Mouse (Mus musculus): ENCODE results near the gene Jak1. TPM values are rescaled to one million over a fixed set of nuclear protein-coding genes. Genes with fewer than 3 reads are reported as not detected.
A peak's percentile ranks its signal among the peaks of the same experiment; 100 is the strongest.

Gene Jak1
- polyA plus RNA-seq, 1 experiment from 2014 or later = 85.0 TPM

DNA sequence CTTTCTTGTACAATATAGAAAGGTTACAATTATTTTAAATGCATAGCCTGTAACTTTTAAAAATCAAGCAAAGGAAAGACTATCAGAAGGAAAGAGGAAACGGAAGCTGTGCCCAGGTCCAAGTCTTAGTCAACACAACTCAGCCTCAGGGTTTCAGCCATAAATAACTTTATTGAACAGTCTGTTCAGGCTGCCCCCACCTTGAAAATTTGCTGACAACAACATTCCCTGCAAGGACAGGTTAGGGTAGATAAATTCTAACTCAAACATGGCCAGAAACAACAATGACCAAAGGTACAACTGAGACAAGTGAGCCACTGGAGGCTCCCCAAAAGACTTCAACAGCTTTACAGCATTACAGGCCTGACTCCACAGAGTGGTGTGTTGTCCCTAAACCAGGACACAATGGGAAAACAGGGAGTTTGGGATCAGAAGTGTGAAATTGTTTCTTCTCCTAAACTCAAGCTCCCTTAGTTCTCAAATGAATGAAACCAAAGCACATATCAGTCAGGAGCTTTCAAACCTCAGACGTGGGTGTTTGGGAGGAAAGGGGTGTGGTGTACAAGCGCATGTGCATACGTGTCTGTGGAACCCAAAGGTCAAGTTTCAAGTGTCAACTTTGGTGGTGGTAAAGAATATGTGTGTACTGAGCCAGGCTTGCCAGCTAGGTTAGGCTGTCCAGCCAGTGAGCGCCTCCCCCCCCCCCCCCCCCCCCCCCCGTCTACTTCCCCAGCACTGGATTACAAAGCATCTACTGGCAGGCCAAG lies 14.9 kb downstream of the Jak1 start:
- no peak; the same call in 1 of the 2 replicates for ATAC-seq (ENCODE audit: insufficient read depth)
- Histone ChIP-seq H3K4me2 (no peak overlapping the region), H3K4me3 (ENCODE audit: low read depth, low read length) (no peak overlapping the region), H3K36me3 (ENCODE audit: insufficient read depth) (no peaks in the 10 kb centered on the region), H3K27ac (ENCODE audit: low read depth) (no peak overlapping the region), H3K9me3 (ENCODE audit: low read depth, low read length) (no peaks in the 10 kb centered on the region), H3K9ac (no peak overlapping the region), H3K27me3 (ENCODE audit: insufficient read depth, low read length) (no peaks in the 10 kb centered on the region), H3K4me1 (ENCODE audit: insufficient read depth) (peaks cover 10% of the 10 kb centered on the region)
- WGBS = 50% methylated on average over 4 of the region's 6 CpGs
- no peak for TF ChIP-seq CTCF (IDR thresholded peaks at IDR 0.05; ENCODE audit: low read depth)
- DNase-seq = no peak

- H3K27ac ChIP-seq (ENCODE audit: low read depth) = no peak overlapping the region
- WGBS = 59% methylated on average over 2 of the region's 2 CpGs
- no peaks in the 10 kb centered on the region for H3K27me3 ChIP-seq (ENCODE audit: insufficient read depth, low read length)
- H3K4me3 ChIP-seq (ENCODE audit: low read depth, low read length) = no peak overlapping the region
- no peak for TF ChIP-seq CTCF (IDR thresholded peaks at IDR 0.05; ENCODE audit: low read depth)
- peaks cover 5% of the 10 kb centered on the region; the same call in 1 of the 2 replicates for H3K4me1 ChIP-seq (ENCODE audit: insufficient read depth)
- DNase-seq = no peak
- no peak for ATAC-seq (ENCODE audit: insufficient read depth)
- H3K36me3 ChIP-seq (ENCODE audit: insufficient read depth) = no peaks in the 10 kb centered on the region
- H3K9me3 ChIP-seq (ENCODE audit: low read depth, low read length) = no peaks in the 10 kb centered on the region
- no peak overlapping the region for H3K9ac ChIP-seq
- H3K4me2 ChIP-seq = no peak overlapping the region
Observed at GRCm38 (mm10) chr4:101247355-101247754, 17.7 kb downstream of the Jak1 start.

DNA sequence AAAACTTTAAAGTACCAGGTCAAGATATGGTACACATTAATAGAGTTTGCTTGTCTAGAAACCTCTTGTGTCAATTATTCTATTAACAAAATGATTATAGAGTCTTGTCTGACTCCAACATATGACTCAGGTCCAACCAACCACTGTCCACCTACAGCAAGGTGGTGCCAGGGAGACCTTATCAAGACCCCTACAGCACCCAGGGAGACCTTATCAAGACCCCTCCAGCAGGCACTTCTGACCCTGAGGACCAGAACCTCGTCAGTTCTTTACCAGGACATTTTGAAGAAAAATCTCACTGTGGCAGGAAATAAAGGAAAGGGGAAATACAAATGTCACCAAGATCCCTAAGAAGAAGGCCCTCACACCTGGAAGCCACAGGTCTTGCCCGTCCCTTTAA lies 18.5 kb downstream of the Jak1 start:
- DNase-seq (no peak), ATAC-seq (ENCODE audit: insufficient read depth) (no peak)
- 47% methylated on average over 2 of the region's 2 CpGs for WGBS
- no peaks in the 10 kb centered on the region for H3K9me3 ChIP-seq (ENCODE audit: low read depth, low read length)
- no peak overlapping the region for H3K4me2 ChIP-seq
- H3K4me1 ChIP-seq (ENCODE audit: insufficient read depth) = peaks cover 5% of the 10 kb centered on the region; the same call in 1 of the 2 replicates
- no peak overlapping the region for H3K9ac ChIP-seq
- no peaks in the 10 kb centered on the region for H3K36me3 ChIP-seq (ENCODE audit: insufficient read depth)
- TF ChIP-seq CTCF (IDR thresholded peaks at IDR 0.05; ENCODE audit: low read depth) = no peak
- H3K4me3 ChIP-seq (ENCODE audit: low read depth, low read length) = no peak overlapping the region
- H3K27me3 ChIP-seq (ENCODE audit: insufficient read depth, low read length) = no peaks in the 10 kb centered on the region
- no peak overlapping the region for H3K27ac ChIP-seq (ENCODE audit: low read depth)

- DNase-seq = no peak
- H3K27ac ChIP-seq (ENCODE audit: low read depth) = no peak overlapping the region
- H3K36me3 ChIP-seq (ENCODE audit: insufficient read depth) = no peaks in the 10 kb centered on the region
- H3K9ac ChIP-seq = no peak overlapping the region
- no peak overlapping the region for H3K4me3 ChIP-seq (ENCODE audit: low read depth, low read length)
- no peak for TF ChIP-seq CTCF (IDR thresholded peaks at IDR 0.05; ENCODE audit: low read depth)
- no peak for ATAC-seq (ENCODE audit: insufficient read depth)
- no peaks in the 10 kb centered on the region for H3K27me3 ChIP-seq (ENCODE audit: insufficient read depth, low read length)
- peaks cover 5% of the 10 kb centered on the region; the same call in 1 of the 2 replicates for H3K4me1 ChIP-seq (ENCODE audit: insufficient read depth)
- H3K9me3 ChIP-seq (ENCODE audit: low read depth, low read length) = no peaks in the 10 kb centered on the region
- H3K4me2 ChIP-seq = no peak overlapping the region
- WGBS = 74% methylated on average over 6 of the region's 6 CpGs
Observed at GRCm38 (mm10) chr4:101244257-101245011, 20.6 kb downstream of the Jak1 start.

- Histone ChIP-seq H3K4me2 (no peak overlapping the region), H3K9me3 (ENCODE audit: low read depth, low read length) (no peaks in the 10 kb centered on the region), H3K36me3 (ENCODE audit: insufficient read depth) (no peaks in the 10 kb centered on the region), H3K4me1 (ENCODE audit: insufficient read depth) (peaks cover 5% of the 10 kb centered on the region; the same call in 1 of the 2 replicates), H3K9ac (no peak overlapping the region), H3K27me3 (ENCODE audit: insufficient read depth, low read length) (no peaks in the 10 kb centered on the region), H3K27ac (ENCODE audit: low read depth) (no peak overlapping the region), H3K4me3 (ENCODE audit: low read depth, low read length) (no peak overlapping the region)
- WGBS = 77% methylated on average over 3 of the region's 3 CpGs
- ATAC-seq (ENCODE audit: insufficient read depth) (no peak), DNase-seq (no peak)
- TF ChIP-seq CTCF (IDR thresholded peaks at IDR 0.05; ENCODE audit: low read depth) = no peak
Observed at GRCm38 (mm10) chr4:101240875-101241173, 24.3 kb downstream of the Jak1 start.

DNA sequence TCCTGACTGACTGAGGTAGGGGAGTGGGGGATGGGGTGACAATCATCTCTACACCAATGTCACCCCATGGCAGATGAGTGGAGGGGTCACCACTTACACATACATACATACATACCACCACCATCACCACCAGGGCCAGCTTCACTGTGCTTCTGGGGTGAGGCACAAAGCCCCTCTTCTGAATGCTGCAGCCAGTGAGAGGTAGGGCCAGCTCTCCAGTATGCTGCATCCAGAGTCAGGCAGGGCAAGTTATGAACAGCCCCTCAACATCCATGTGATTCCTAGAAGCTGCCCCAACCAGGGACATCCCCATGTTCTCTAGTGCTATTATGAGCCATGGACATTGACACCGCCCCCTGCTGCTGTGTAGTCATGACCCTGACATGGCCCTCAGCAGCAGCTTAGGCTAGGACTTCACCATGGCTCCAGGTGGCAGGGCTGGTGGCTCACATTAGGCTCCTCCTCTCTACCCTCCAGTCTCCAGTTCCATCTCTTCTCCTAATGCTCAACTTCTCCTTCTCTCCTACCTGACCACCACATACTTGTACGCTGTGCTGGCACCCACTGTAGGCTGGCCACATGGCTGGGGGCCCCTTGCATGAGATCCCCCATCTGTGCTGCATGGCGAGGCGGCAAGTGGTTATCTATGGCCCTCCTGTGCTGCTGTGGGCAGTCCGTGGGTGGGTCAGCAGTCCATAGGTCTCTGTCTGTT lies 24.8 kb downstream of the Jak1 start:
- WGBS = 90% methylated on average over 5 of the region's 5 CpGs
- peak; percentile 8; the same call in 1 of the 2 replicates for ATAC-seq (ENCODE audit: insufficient read depth)

More for the DNA sequence above, 24.8 kb downstream of the Jak1 start:
- H3K4me1 ChIP-seq (ENCODE audit: insufficient read depth) = 0 out of 2 replicates have a peak, but pooled peaks cover under 1% of the 10 kb centered on the region
- H3K9ac ChIP-seq = no peak overlapping the region
- DNase-seq = no peak
- no peaks in the 10 kb centered on the region for H3K27me3 ChIP-seq (ENCODE audit: insufficient read depth, low read length)
- no peaks in the 10 kb centered on the region for H3K36me3 ChIP-seq (ENCODE audit: insufficient read depth)
- no peak for TF ChIP-seq CTCF (IDR thresholded peaks at IDR 0.05; ENCODE audit: low read depth)
- H3K4me2 ChIP-seq = no peak overlapping the region
- no peak overlapping the region for H3K4me3 ChIP-seq (ENCODE audit: low read depth, low read length)
- no peaks in the 10 kb centered on the region for H3K9me3 ChIP-seq (ENCODE audit: low read depth, low read length)
- no peak overlapping the region for H3K27ac ChIP-seq (ENCODE audit: low read depth)

All from lung, embryonic 14.5 days (tissue).